Mouse (Mus musculus) heart, embryonic 16.5 days (tissue): Measurements from ENCODE around the gene Rccd1. TPM values are rescaled to one million over a fixed set of nuclear protein-coding genes. Genes with fewer than 3 reads are reported as not detected.

Source experiments
- ATAC-seq: fragments of 200-750 bp; cut with Nextera tagmentation; replicated peaks from 2 replicates; pipeline ENCODE4 v1.8.0; 2017; ENCODE audit warnings: moderate number of reproducible peaks; ENCODE audit not compliant: insufficient read depth, low FRiP score; ENCODE audit errors: extremely low read depth
- H3K27ac ChIP-seq: fragments of 300-500 bp; sonication (generic); 2 replicates; pipeline ENCODE4 v1.5.1; 2014; ENCODE audit warnings: mild to moderate bottlenecking, low read length, control low read depth, moderate library complexity
- H3K27me3 ChIP-seq: fragments of 300-500 bp; sonication (generic); 2 replicates; pipeline ENCODE4 v1.6.1; 2014; ENCODE audit warnings: low read length, mixed read lengths; ENCODE audit not compliant: control insufficient read depth, insufficient read depth
- H3K36me3 ChIP-seq: fragments of 300-500 bp; sonication (generic); 2 replicates; pipeline ENCODE4 v1.6.1; 2014; ENCODE audit not compliant: control insufficient read depth, insufficient read depth
- H3K4me1 ChIP-seq: fragments of 300-500 bp; sonication (generic); 2 replicates; pipeline ENCODE4 v1.6.1; 2014; ENCODE audit warnings: low read length, mixed read lengths; ENCODE audit not compliant: control insufficient read depth, insufficient read depth
- H3K4me2 ChIP-seq: fragments of 300-500 bp; sonication (generic); 2 replicates; pipeline ENCODE4 v1.6.1; 2014; ENCODE audit warnings: low read depth, mild to moderate bottlenecking, control low read depth, low read length
- H3K4me3 ChIP-seq: fragments of 300-500 bp; sonication (generic); 2 replicates; pipeline ENCODE4 v1.5.1; 2014; ENCODE audit warnings: mild to moderate bottlenecking, control low read depth, low read length
- H3K9ac ChIP-seq: fragments of 300-500 bp; sonication (generic); 2 replicates; pipeline ENCODE4 v1.6.1; 2014; ENCODE audit warnings: low read length, control low read depth
- H3K9me3 ChIP-seq: fragments of 300-500 bp; sonication (generic); replicated peaks from 2 replicates; pipeline ENCODE4 v1.6.1; 2016; ENCODE audit warnings: low read length; ENCODE audit not compliant: control insufficient read depth
- WGBS: fragments of 180-500 bp; shearing (Covaris S2); extraction: QIAGEN DNeasy Blood & Tissue Kit; methylation state at CpG from one replicate; pipeline ENCODE4 v1.1.7; 2014; 5-methylcytosine and 5-hydroxymethylcytosine counted together
- polyA plus RNA-seq: library from polyadenylated mRNA; unstranded; fragments of >200 nt; fragmentation: Nextera tagmentation; extraction: Ambion mirVana; gene quantifications from 2 replicates; pipeline ENCODE4 v1.2.1, GENCODE M21; 2015

The Rccd1 gene
- polyA plus RNA-seq, result 6.5 and 7.6 TPM in 2 replicates

- peaks cover 30% of the 10 kb centered on the region for H3K36me3 ChIP-seq
- H3K9ac ChIP-seq, result peak within 1 kb of the TSS; percentile 75
- peak within 1 kb of the TSS; percentile 84 for H3K4me2 ChIP-seq
- H3K9me3 ChIP-seq, result no peaks in the 10 kb centered on the region
- H3K4me3 ChIP-seq, result peak within 1 kb of the TSS; percentile 60
- peak within 1 kb of the TSS; percentile 91 for H3K27ac ChIP-seq
- peaks cover 18% of the 10 kb centered on the region for H3K4me1 ChIP-seq
- H3K27me3 ChIP-seq, result no peaks in the 10 kb centered on the region
- ATAC-seq, result peak; percentile 100
- 2% methylated on average over 37 of the region's 38 CpGs for WGBS
Measured at GRCm38 (mm10) chr7:80324043-80324815, at the start of gene Rccd1. TSS of gene Rccd1 (minus strand) at chr7:80324454.

GRCm38 (mm10) chr7:80373850-80374249 is 49.6 kb upstream of the Rccd1 start:
- ATAC-seq, result no peak
- peaks cover 21% of the 10 kb centered on the region for H3K4me1 ChIP-seq
- no peaks in the 10 kb centered on the region for H3K36me3 ChIP-seq
- H3K27me3 ChIP-seq, result no peaks in the 10 kb centered on the region
- H3K9me3 ChIP-seq, result no peaks in the 10 kb centered on the region
- no peak overlapping the region for H3K4me2 ChIP-seq
- no peak overlapping the region for H3K4me3 ChIP-seq
- peak overlapping the region; percentile 21; the same call in 1 of the 2 replicates for H3K27ac ChIP-seq
- WGBS, result 81% methylated on average over 12 of the region's 12 CpGs
- no peak overlapping the region for H3K9ac ChIP-seq

GRCm38 (mm10) chr7:80373352-80373751 is 49.1 kb upstream of the Rccd1 start:
- 69% methylated on average over 4 of the region's 4 CpGs for WGBS

GRCm38 (mm10) chr7:80372667-80373066 is 48.4 kb upstream of the Rccd1 start:
- H3K9ac ChIP-seq, result no peak overlapping the region
- peaks cover 4% of the 10 kb centered on the region; the same call in 1 of the 2 replicates for H3K36me3 ChIP-seq
- H3K27ac ChIP-seq, result no peak overlapping the region
- 30% methylated on average over 2 of the region's 2 CpGs for WGBS
- no peak for ATAC-seq
- peaks cover 29% of the 10 kb centered on the region for H3K4me1 ChIP-seq
- no peak overlapping the region for H3K4me2 ChIP-seq
- no peak overlapping the region for H3K4me3 ChIP-seq
- no peaks in the 10 kb centered on the region for H3K9me3 ChIP-seq
- no peaks in the 10 kb centered on the region for H3K27me3 ChIP-seq

More at GRCm38 (mm10) chr7:80373352-80373751, 49.1 kb upstream of the Rccd1 start:
- no peaks in the 10 kb centered on the region for H3K27me3 ChIP-seq
- H3K36me3 ChIP-seq, result peaks cover 2% of the 10 kb centered on the region; the same call in 1 of the 2 replicates
- no peak overlapping the region for H3K4me2 ChIP-seq
- no peak overlapping the region for H3K4me3 ChIP-seq
- H3K4me1 ChIP-seq, result peaks cover 25% of the 10 kb centered on the region
- no peak for ATAC-seq
- no peaks in the 10 kb centered on the region for H3K9me3 ChIP-seq
- no peak overlapping the region for H3K9ac ChIP-seq
- peak overlapping the region; percentile 21; the same call in 1 of the 2 replicates for H3K27ac ChIP-seq

- no peak overlapping the region for H3K27ac ChIP-seq
- 57% methylated on average over 3 of the region's 3 CpGs for WGBS
- peaks cover 29% of the 10 kb centered on the region for H3K4me1 ChIP-seq
- no peak for ATAC-seq
- H3K4me3 ChIP-seq, result no peak overlapping the region
- H3K9me3 ChIP-seq, result no peaks in the 10 kb centered on the region
- H3K36me3 ChIP-seq, result peaks cover 4% of the 10 kb centered on the region; the same call in 1 of the 2 replicates
- no peaks in the 10 kb centered on the region for H3K27me3 ChIP-seq
- no peak overlapping the region for H3K4me2 ChIP-seq
- no peak overlapping the region for H3K9ac ChIP-seq
Measured at GRCm38 (mm10) chr7:80372166-80372565, 47.9 kb upstream of the Rccd1 start.

- peak within 1 kb of the TSS; percentile 82 for H3K4me2 ChIP-seq
- peaks cover 29% of the 10 kb centered on the region for H3K4me1 ChIP-seq
- no peaks in the 10 kb centered on the region for H3K27me3 ChIP-seq
- under 1% methylated on average over 58 of the region's 86 CpGs for WGBS
- peak within 1 kb of the TSS; percentile 96 for H3K9ac ChIP-seq
- peaks cover 12% of the 10 kb centered on the region for H3K36me3 ChIP-seq
- peak within 1 kb of the TSS; percentile 92 for H3K4me3 ChIP-seq
- H3K9me3 ChIP-seq, result no peaks in the 10 kb centered on the region
- H3K27ac ChIP-seq, result peak within 1 kb of the TSS; percentile 93
- ATAC-seq, result peak; percentile 69
Measured at GRCm38 (mm10) chr7:80371041-80371751, 46.9 kb upstream of the Rccd1 start, which contains the start of gene Man2a2. TSS of gene Man2a2 (minus strand) at chr7:80371375.

GRCm38 (mm10) chr7:80370649-80371040 is 46.4 kb upstream of the Rccd1 start:
- Histone ChIP-seq H3K27ac (peak overlapping the region; percentile 93), H3K36me3 (peaks cover 16% of the 10 kb centered on the region), H3K9ac (peak overlapping the region; percentile 96), H3K4me3 (peak overlapping the region; percentile 92), H3K4me1 (peaks cover 30% of the 10 kb centered on the region), H3K27me3 (no peaks in the 10 kb centered on the region), H3K4me2 (peak overlapping the region; percentile 82), H3K9me3 (no peaks in the 10 kb centered on the region)
- ATAC-seq, result peak; percentile 60
- WGBS, result under 1% methylated on average over 30 of the region's 31 CpGs

- WGBS, result 37% methylated on average over 4 of the region's 4 CpGs
- Histone ChIP-seq H3K4me3 (peak overlapping the region; percentile 92), H3K4me1 (peaks cover 27% of the 10 kb centered on the region), H3K9ac (peak overlapping the region; percentile 96), H3K4me2 (peak overlapping the region; percentile 82), H3K36me3 (peaks cover 16% of the 10 kb centered on the region), H3K9me3 (no peaks in the 10 kb centered on the region), H3K27ac (peak overlapping the region; percentile 93), H3K27me3 (no peaks in the 10 kb centered on the region)
- no peak for ATAC-seq
Measured at GRCm38 (mm10) chr7:80369967-80370431, 45.7 kb upstream of the Rccd1 start.
